Mouse (Mus musculus) limb, embryonic 11.5 days (tissue): Measurements from ENCODE around the gene Stx16. TPM values are rescaled to one million over a fixed set of nuclear protein-coding genes. Genes with fewer than 3 reads are reported as not detected.

ENCODE experiments used
- ATAC-seq: fragments of 200-750 bp; cut with Nextera tagmentation; 2 replicates; pipeline ENCODE4 v1.8.0; 2017; ENCODE audit warnings: low read depth; ENCODE audit not compliant: insufficient number of reproducible peaks, low FRiP score, low TSS enrichment
- DNase-seq: peaks from one replicate; pipeline ENCODE4 v3.0.0-alpha.2; 2015; ENCODE audit warnings: low spot score
- H3K27ac ChIP-seq: fragments of 300-500 bp; sonication (generic); replicated peaks from 2 replicates; pipeline ENCODE4 v1.5.1; 2014; ENCODE audit warnings: low read depth, mild to moderate bottlenecking, low read length
- H3K27me3 ChIP-seq: fragments of 300-500 bp; sonication (generic); 2 replicates; pipeline ENCODE4 v1.6.1; 2014; ENCODE audit warnings: mild to moderate bottlenecking, low read length, mixed read lengths; ENCODE audit not compliant: control insufficient read depth, insufficient read depth
- H3K36me3 ChIP-seq: fragments of 300-500 bp; sonication (generic); 2 replicates; pipeline ENCODE4 v1.6.1; 2014; ENCODE audit warnings: mild to moderate bottlenecking, low read length, moderate library complexity, mixed read lengths; ENCODE audit not compliant: control insufficient read depth, insufficient read depth
- H3K4me1 ChIP-seq: fragments of 300-500 bp; sonication (generic); 2 replicates; pipeline ENCODE4 v1.6.1; 2014; ENCODE audit warnings: low read length, mixed read lengths; ENCODE audit not compliant: control insufficient read depth, insufficient read depth
- H3K4me2 ChIP-seq: fragments of 300-500 bp; sonication (generic); 2 replicates; pipeline ENCODE4 v1.6.1; 2014; ENCODE audit warnings: low read depth, mild to moderate bottlenecking, moderate library complexity; ENCODE audit not compliant: severe bottlenecking
- H3K4me3 ChIP-seq: fragments of 300-500 bp; sonication (generic); 2 replicates; pipeline ENCODE4 v1.5.1; 2014; ENCODE audit warnings: low read depth, low read length
- H3K9ac ChIP-seq: fragments of 300-500 bp; sonication (generic); 2 replicates; pipeline ENCODE4 v1.6.1; 2014; ENCODE audit warnings: mild to moderate bottlenecking, low read length
- H3K9me3 ChIP-seq: fragments of 300-500 bp; sonication (generic); 2 replicates; pipeline ENCODE4 v1.6.1; 2016; ENCODE audit warnings: low read length; ENCODE audit not compliant: control insufficient read depth
- WGBS: fragments of 180-500 bp; shearing (Covaris S2); extraction: QIAGEN DNeasy Blood & Tissue Kit; methylation state at CpG from one replicate; pipeline ENCODE4 v1.1.7; 2014; 5-methylcytosine and 5-hydroxymethylcytosine counted together
- polyA plus RNA-seq: library from polyadenylated mRNA; unstranded; fragments of >200 nt; fragmentation: Nextera tagmentation; extraction: Ambion mirVana; gene quantifications from 2 replicates; pipeline ENCODE4 v1.2.1, GENCODE M21; 2014

Gene Stx16
- polyA plus RNA-seq, 1 experiment from 2014 or later = 9.0 TPM

DNA sequence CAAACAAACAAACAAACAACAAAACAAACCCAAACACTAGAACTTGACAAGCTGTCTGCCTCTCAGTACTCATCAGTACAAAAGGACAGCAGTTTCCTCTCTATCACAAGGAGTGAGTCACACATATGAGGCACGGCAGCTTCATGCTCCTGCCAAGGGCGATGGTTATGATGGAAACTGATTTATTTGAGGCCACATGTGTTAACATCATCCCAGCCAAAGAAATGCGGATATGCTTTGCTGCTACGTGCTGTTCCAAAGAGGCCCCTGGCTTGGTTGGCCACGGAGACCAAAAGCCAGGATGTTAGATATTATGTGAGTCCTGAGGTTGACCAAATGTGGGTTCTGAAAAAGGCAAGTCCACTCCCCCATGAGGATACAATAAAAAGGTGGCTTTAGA lies 4.7 kb upstream of the Stx16 start:
- 92% methylated on average over 5 of the region's 5 CpGs for WGBS
- Histone ChIP-seq H3K4me1 (peaks cover 5% of the 10 kb centered on the region), H3K4me2 (no peak overlapping the region), H3K4me3 (no peak overlapping the region), H3K27ac (no peak overlapping the region), H3K27me3 (no peaks in the 10 kb centered on the region), H3K36me3 (no peaks in the 10 kb centered on the region), H3K9me3 (no peaks in the 10 kb centered on the region), H3K9ac (no peak overlapping the region)
- DNase-seq (no peak), ATAC-seq (no peak)

DNA sequence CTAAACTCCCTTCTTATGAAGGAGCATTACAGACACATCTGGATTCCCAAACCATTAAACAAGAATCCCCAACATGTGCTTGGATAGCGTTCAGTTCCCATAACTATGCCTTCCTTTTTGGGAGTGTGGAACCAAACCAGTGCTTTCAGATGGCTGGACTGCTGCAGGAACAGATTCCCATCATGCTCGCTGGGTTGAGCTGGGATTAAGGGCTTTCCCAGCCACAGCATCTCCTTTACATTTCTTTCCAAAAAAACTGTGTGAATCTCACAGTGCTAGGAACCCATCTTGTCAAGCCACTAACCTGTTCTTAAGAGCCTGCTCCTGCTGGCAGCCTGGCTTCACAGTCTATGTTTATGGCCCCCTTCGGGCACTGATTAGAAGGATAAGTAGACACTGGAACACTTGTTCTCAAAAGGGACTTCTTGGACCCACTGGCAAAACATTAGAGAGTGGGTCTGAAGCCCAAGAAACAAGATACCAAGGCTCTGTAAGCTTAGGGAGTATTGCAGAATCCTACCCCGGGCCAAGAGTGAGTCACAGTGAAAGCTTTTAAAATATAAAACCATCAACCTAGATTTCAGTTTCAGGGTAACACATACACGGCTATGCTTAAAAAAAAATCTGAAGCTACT lies 2.8 kb upstream of the Stx16 start:
- DNase-seq (no peak), ATAC-seq (no peak)
- H3K36me3 ChIP-seq = no peaks in the 10 kb centered on the region
- peaks cover 8% of the 10 kb centered on the region for H3K4me1 ChIP-seq
- no peaks in the 10 kb centered on the region for H3K27me3 ChIP-seq
- no peak overlapping the region for H3K27ac ChIP-seq
- no peaks in the 10 kb centered on the region for H3K9me3 ChIP-seq
- H3K4me3 ChIP-seq = no peak overlapping the region
- no peak overlapping the region for H3K4me2 ChIP-seq
- 72% methylated on average over 5 of the region's 5 CpGs for WGBS
- H3K9ac ChIP-seq = no peak overlapping the region

DNA sequence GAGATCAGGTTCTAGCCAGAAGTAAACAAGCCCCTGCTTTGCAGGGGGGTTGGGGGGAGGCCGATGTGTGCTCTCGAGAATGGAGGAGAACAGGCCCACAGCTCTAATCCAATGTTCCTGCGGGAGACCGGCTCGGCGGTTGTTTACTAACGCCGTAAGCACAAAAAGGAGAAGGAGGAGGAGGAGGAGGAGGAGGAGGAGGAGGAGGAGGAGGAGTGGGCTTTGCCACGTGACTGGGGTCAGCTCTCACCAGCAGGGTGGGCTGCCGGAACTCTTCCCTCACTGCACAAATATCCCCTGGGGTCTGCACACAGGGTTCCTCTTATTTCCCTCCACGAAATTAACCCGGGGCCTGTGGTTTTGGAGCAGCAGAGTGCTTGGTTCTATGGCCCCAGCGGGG lies 1.5 kb upstream of the Stx16 start:
- Histone ChIP-seq H3K9me3 (no peaks in the 10 kb centered on the region), H3K4me1 (peaks cover 8% of the 10 kb centered on the region), H3K27ac (peak overlapping the region; percentile 80), H3K9ac (peak overlapping the region; percentile 68), H3K4me2 (peak overlapping the region; percentile 83), H3K4me3 (peak overlapping the region; percentile 36), H3K36me3 (no peaks in the 10 kb centered on the region), H3K27me3 (no peaks in the 10 kb centered on the region)
- WGBS = under 1% methylated on average over 11 of the region's 13 CpGs
- DNase-seq = peak; percentile 78
- peak; percentile 63 for ATAC-seq

DNA sequence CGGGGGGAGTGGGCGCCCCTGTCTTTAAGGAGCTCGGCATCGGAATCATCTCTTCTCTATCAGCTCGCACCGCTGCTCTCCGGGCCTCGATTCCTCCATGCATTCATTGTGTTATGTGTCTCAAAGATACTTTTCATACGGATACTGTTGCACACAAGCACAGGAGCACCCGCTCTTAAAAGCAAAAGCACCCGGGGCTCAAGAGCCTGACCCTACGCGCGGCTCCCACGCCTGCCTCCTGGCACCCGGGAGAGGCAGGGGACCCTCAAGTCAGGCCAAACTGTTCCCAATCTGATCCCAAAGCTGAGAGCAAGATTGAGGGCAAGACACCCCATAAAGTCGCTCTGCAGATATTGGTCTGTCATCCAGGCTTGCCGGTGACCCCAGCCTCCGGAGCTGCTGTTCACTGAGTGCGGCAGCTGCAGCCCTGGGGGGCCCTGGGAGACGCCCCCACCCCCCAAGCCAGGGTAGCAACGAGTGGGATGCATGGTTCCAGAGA lies 987 bp upstream of the Stx16 start:
- Histone ChIP-seq H3K9ac (peak overlapping the region; percentile 68), H3K9me3 (no peaks in the 10 kb centered on the region), H3K4me3 (peak overlapping the region; percentile 36), H3K4me1 (peaks cover 8% of the 10 kb centered on the region), H3K4me2 (peak overlapping the region; percentile 83), H3K27ac (peak overlapping the region; percentile 80), H3K27me3 (no peaks in the 10 kb centered on the region), H3K36me3 (no peaks in the 10 kb centered on the region)
- 2% methylated on average over 22 of the region's 22 CpGs for WGBS
- no peak for ATAC-seq
- DNase-seq = no peak

DNA sequence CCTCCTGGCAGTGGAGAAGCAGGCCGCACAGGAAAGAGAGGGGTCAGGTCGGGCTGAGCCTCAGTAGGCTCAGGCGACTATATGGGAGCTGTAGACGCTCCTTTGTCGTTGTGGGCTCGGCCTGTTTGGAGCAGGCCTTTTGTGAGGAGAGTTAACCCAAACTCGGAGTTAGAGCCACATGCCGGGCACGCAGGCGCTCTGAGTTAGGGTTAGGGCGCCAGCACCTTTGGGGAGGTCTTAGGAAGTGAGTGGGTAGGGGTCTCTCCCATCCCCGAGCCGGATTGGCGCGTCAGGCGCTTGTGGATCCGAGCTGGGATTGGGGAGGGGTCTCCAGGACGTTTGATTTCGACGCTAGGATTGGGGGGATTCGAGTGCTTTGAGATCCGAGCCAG lies 321 bp downstream of the Stx16 start:
- H3K9ac ChIP-seq = peak overlapping the region; percentile 86
- WGBS = under 1% methylated on average over 22 of the region's 22 CpGs
- DNase-seq (no peak), ATAC-seq (peak; percentile 33)
- no peaks in the 10 kb centered on the region for H3K27me3 ChIP-seq
- peak overlapping the region; percentile 80 for H3K27ac ChIP-seq
- peak overlapping the region; percentile 83 for H3K4me2 ChIP-seq
- H3K9me3 ChIP-seq = no peaks in the 10 kb centered on the region
- H3K4me3 ChIP-seq = peak overlapping the region; percentile 74
- peaks cover 8% of the 10 kb centered on the region for H3K4me1 ChIP-seq
- no peaks in the 10 kb centered on the region for H3K36me3 ChIP-seq

DNA sequence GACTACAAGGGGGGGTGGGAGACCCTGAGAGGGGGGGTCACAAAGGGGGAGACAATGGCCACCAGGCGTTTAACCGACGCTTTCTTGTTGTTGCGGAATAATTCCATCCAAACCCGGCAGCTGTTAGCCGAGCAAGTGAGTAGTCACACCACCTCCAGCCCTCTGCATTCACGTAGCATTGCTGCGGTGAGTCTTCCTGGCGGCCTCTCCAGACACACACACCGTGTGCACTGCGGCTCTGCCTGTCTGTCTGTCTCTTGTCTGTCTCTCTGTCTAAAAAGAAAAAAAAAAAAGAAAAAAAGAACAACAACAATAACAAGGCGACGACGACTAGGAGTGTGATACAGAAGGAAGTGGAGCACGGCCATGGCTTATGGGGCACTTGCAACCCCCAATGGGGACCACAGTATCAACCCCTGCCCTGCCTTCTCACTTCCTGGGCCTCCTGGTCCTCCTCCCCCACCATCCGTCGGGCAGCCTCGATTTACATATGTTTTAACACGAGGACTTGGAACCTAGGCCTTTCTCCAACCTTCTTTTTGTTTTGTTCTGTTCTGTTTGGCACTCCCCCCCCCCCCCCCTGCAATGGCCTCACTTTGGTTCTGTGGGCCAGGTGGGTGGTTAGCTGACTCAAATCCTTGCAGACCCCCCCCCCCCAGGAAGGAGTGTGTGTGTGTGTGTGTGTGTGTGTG lies 1.0 kb downstream of the Stx16 start:
- Histone ChIP-seq H3K4me2 (peak overlapping the region; percentile 83), H3K4me3 (peak overlapping the region; percentile 74), H3K36me3 (no peaks in the 10 kb centered on the region), H3K9ac (peak overlapping the region; percentile 86), H3K4me1 (peaks cover 8% of the 10 kb centered on the region), H3K9me3 (no peaks in the 10 kb centered on the region), H3K27me3 (no peaks in the 10 kb centered on the region), H3K27ac (peak overlapping the region; percentile 80)
- DNase-seq (peak; percentile 49), ATAC-seq (no peak)
- under 1% methylated on average over 19 of the region's 19 CpGs for WGBS

DNA sequence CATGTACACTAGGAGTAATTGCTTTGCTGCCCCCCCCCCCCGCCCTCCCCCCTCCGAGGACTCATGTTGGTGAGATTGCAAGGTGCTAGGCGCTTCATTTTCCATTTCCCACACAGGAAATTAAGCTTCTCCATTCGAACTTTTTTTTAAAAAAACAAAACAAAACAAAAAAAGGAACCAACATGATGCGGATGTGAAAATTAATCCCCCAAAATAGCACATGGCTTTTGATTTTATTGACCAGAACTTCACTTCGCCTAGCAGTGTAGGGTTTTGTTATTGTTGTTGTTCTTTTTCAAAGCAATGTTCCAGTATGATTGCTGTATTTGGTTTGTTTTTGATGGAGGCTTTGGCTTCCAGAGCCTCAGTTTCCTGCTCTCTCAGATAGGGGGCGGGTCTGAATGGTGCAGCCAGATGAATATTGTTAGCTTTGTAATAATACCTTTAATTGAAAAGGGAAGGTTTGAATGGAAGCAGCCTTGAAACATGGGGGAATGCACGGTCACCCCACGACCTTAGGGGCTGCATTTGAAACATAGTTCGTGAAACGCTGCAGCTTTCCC lies 1.7 kb downstream of the Stx16 start:
- Histone ChIP-seq H3K4me2 (peak overlapping the region; percentile 83), H3K27ac (peak overlapping the region; percentile 80; the same call in 1 of the 2 replicates), H3K4me3 (peak overlapping the region; percentile 74), H3K9me3 (no peaks in the 10 kb centered on the region), H3K36me3 (no peaks in the 10 kb centered on the region), H3K4me1 (peaks cover 11% of the 10 kb centered on the region), H3K27me3 (no peaks in the 10 kb centered on the region), H3K9ac (peak overlapping the region; percentile 86; the same call in 1 of the 2 replicates)
- DNase-seq = no peak
- WGBS = 13% methylated on average over 11 of the region's 11 CpGs
- no peak for ATAC-seq

DNA sequence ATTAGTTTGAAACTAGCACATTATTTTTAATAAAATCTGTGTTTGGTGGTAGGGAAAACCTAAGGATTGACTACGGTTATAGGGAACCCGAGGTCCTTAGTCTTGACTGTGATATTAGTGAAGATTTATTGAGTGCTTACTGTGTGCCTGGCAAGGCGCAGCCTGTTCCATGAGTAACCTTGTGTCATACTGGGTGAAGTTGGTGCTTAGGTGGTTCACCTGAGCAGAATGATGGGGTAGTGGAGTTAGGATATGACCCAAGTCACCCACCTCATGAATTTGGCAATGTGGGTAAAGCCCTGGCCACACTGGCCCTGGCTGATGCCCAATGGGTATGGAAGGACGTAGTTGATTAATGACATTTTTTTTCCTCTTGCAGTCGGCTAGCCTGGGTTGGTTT lies 5.7 kb downstream of the Stx16 start:
- ATAC-seq (no peak), DNase-seq (no peak)
- H3K9ac ChIP-seq = no peak overlapping the region
- H3K9me3 ChIP-seq = no peaks in the 10 kb centered on the region
- H3K4me3 ChIP-seq = no peak overlapping the region
- no peak overlapping the region for H3K4me2 ChIP-seq
- H3K36me3 ChIP-seq = peaks cover 3% of the 10 kb centered on the region; the same call in 1 of the 2 replicates
- no peaks in the 10 kb centered on the region for H3K27me3 ChIP-seq
- H3K4me1 ChIP-seq = peaks cover 8% of the 10 kb centered on the region
- WGBS = 77% methylated on average over 5 of the region's 5 CpGs
- no peak overlapping the region for H3K27ac ChIP-seq
